Mouse (Mus musculus) liver, embryonic 13.5 days (tissue): Measurements from ENCODE around the gene Mybbp1a. TPM values are rescaled to one million over a fixed set of nuclear protein-coding genes. Genes with fewer than 3 reads are reported as not detected.

Experiments
- ATAC-seq: fragments of 200-750 bp; cut with Nextera tagmentation; 2 replicates; pipeline ENCODE4 v1.8.0; 2017; ENCODE audit warnings: low read depth, mild to moderate bottlenecking, moderate number of reproducible peaks, moderate library complexity
- DNase-seq: peaks from one replicate; pipeline ENCODE4 v3.0.0; 2022
- H3K27ac ChIP-seq: fragments of 300-500 bp; sonication (generic); 2 replicates; pipeline ENCODE4 v1.5.1; 2015; ENCODE audit warnings: moderate library complexity, mild to moderate bottlenecking, inconsistent platforms
- H3K27me3 ChIP-seq: fragments of 300-500 bp; sonication (generic); 2 replicates; pipeline ENCODE4 v1.6.1; 2015; ENCODE audit warnings: mild to moderate bottlenecking, inconsistent platforms
- H3K36me3 ChIP-seq: fragments of 300-500 bp; sonication (generic); 2 replicates; pipeline ENCODE4 v1.6.1; 2015; ENCODE audit warnings: mild to moderate bottlenecking, inconsistent platforms
- H3K4me1 ChIP-seq: fragments of 300-500 bp; sonication (generic); replicated peaks from 2 replicates; pipeline ENCODE4 v1.6.1; 2015; ENCODE audit warnings: inconsistent platforms
- H3K4me2 ChIP-seq: fragments of 300-500 bp; sonication (generic); 2 replicates; pipeline ENCODE4 v1.6.1; 2015; ENCODE audit warnings: inconsistent platforms, mild to moderate bottlenecking, moderate library complexity
- H3K4me3 ChIP-seq: fragments of 300-500 bp; sonication (generic); replicated peaks from 2 replicates; pipeline ENCODE4 v1.5.1; 2015; ENCODE audit warnings: mild to moderate bottlenecking, inconsistent platforms
- H3K9ac ChIP-seq: fragments of 300-500 bp; sonication (generic); 2 replicates; pipeline ENCODE4 v1.6.1; 2015; ENCODE audit warnings: mild to moderate bottlenecking, inconsistent platforms
- H3K9me3 ChIP-seq: fragments of 300-500 bp; sonication (generic); replicated peaks from 2 replicates; pipeline ENCODE4 v1.6.1; 2016; ENCODE audit warnings: inconsistent platforms
- WGBS: fragments of 180-500 bp; shearing (Covaris S2); methylation state at CpG from one replicate; pipeline ENCODE4 v1.1.7; 2015; ENCODE audit not compliant: insufficient replicate concordance; 5-methylcytosine and 5-hydroxymethylcytosine counted together
- polyA plus RNA-seq: library from polyadenylated mRNA; unstranded; fragments of >200 nt; fragmentation: Nextera tagmentation; extraction: Ambion mirVana; gene quantifications from 2 replicates; pipeline ENCODE4 v1.2.1, GENCODE M21; 2015

The Mybbp1a gene
- polyA plus RNA-seq, 1 experiment from 2014 or later, result 129 TPM

GRCm38 (mm10) chr11:72413601-72414190 is 27.5 kb upstream of the Mybbp1a start:
- no peaks in the 10 kb centered on the region for H3K36me3 ChIP-seq
- H3K9ac ChIP-seq, result no peak overlapping the region
- ATAC-seq (no peak), DNase-seq (no peak)
- H3K4me2 ChIP-seq, result no peak overlapping the region
- peaks cover 60% of the 10 kb centered on the region for H3K4me1 ChIP-seq
- no peak overlapping the region for H3K4me3 ChIP-seq
- H3K27me3 ChIP-seq, result peaks cover 45% of the 10 kb centered on the region
- H3K9me3 ChIP-seq, result no peaks in the 10 kb centered on the region
- no peak overlapping the region for H3K27ac ChIP-seq
- WGBS, result 54% methylated on average over 5 of the region's 5 CpGs

GRCm38 (mm10) chr11:72415155-72415554 is 26.0 kb upstream of the Mybbp1a start:
- no peak overlapping the region for H3K4me3 ChIP-seq

GRCm38 (mm10) chr11:72416666-72417065 is 24.5 kb upstream of the Mybbp1a start:
- Histone ChIP-seq H3K36me3 (no peaks in the 10 kb centered on the region), H3K4me3 (no peak overlapping the region), H3K4me1 (peaks cover 46% of the 10 kb centered on the region), H3K4me2 (no peak overlapping the region), H3K27me3 (peaks cover 25% of the 10 kb centered on the region), H3K9ac (no peak overlapping the region), H3K9me3 (no peaks in the 10 kb centered on the region), H3K27ac (no peak overlapping the region)
- DNase-seq (no peak), ATAC-seq (no peak)
- WGBS, result 59% methylated on average over 5 of the region's 5 CpGs

More at GRCm38 (mm10) chr11:72415155-72415554, 26.0 kb upstream of the Mybbp1a start:
- DNase-seq (peak; percentile 71), ATAC-seq (peak; percentile 81)
- H3K27me3 ChIP-seq, result peaks cover 37% of the 10 kb centered on the region
- no peaks in the 10 kb centered on the region for H3K9me3 ChIP-seq
- peaks cover 60% of the 10 kb centered on the region for H3K4me1 ChIP-seq
- no peak overlapping the region for H3K27ac ChIP-seq
- peak overlapping the region; percentile 33 for H3K4me2 ChIP-seq
- no peak overlapping the region; the same call in 1 of the 2 replicates for H3K9ac ChIP-seq
- WGBS, result 13% methylated on average over 8 of the region's 8 CpGs
- H3K36me3 ChIP-seq, result no peaks in the 10 kb centered on the region

- Histone ChIP-seq H3K4me1 (peaks cover 44% of the 10 kb centered on the region), H3K27ac (no peak overlapping the region), H3K9ac (no peak overlapping the region), H3K4me3 (no peak overlapping the region), H3K36me3 (no peaks in the 10 kb centered on the region), H3K9me3 (no peaks in the 10 kb centered on the region), H3K27me3 (peaks cover 18% of the 10 kb centered on the region), H3K4me2 (no peak overlapping the region)
- DNase-seq, result no peak
- 36% methylated on average over 4 of the region's 4 CpGs for WGBS
- ATAC-seq, result no peak
Measured at GRCm38 (mm10) chr11:72417376-72417775, 23.8 kb upstream of the Mybbp1a start.

GRCm38 (mm10) chr11:72418227-72418626 is 22.9 kb upstream of the Mybbp1a start:
- no peak overlapping the region for H3K27ac ChIP-seq
- H3K4me3 ChIP-seq, result no peak overlapping the region
- no peak overlapping the region for H3K9ac ChIP-seq
- ATAC-seq (no peak), DNase-seq (no peak)
- no peaks in the 10 kb centered on the region for H3K36me3 ChIP-seq
- H3K9me3 ChIP-seq, result no peaks in the 10 kb centered on the region
- 58% methylated on average over 8 of the region's 8 CpGs for WGBS
- H3K4me1 ChIP-seq, result peaks cover 43% of the 10 kb centered on the region
- peaks cover 11% of the 10 kb centered on the region; the same call in 1 of the 2 replicates for H3K27me3 ChIP-seq
- H3K4me2 ChIP-seq, result no peak overlapping the region

- Histone ChIP-seq H3K4me1 (peaks cover 35% of the 10 kb centered on the region), H3K4me2 (no peak overlapping the region), H3K27ac (no peak overlapping the region), H3K4me3 (no peak overlapping the region), H3K27me3 (peaks cover 5% of the 10 kb centered on the region; the same call in 1 of the 2 replicates), H3K9me3 (no peaks in the 10 kb centered on the region), H3K9ac (no peak overlapping the region), H3K36me3 (no peaks in the 10 kb centered on the region)
- 64% methylated on average over 6 of the region's 6 CpGs for WGBS
- DNase-seq (no peak), ATAC-seq (no peak)
Measured at GRCm38 (mm10) chr11:72419006-72419405, 22.1 kb upstream of the Mybbp1a start.

GRCm38 (mm10) chr11:72420460-72421122 is 20.6 kb upstream of the Mybbp1a start:
- no peak overlapping the region for H3K9ac ChIP-seq
- H3K9me3 ChIP-seq, result no peaks in the 10 kb centered on the region
- H3K4me3 ChIP-seq, result no peak overlapping the region
- no peaks in the 10 kb centered on the region for H3K36me3 ChIP-seq
- peaks cover 19% of the 10 kb centered on the region for H3K4me1 ChIP-seq
- DNase-seq (no peak), ATAC-seq (no peak)
- no peaks in the 10 kb centered on the region for H3K27me3 ChIP-seq
- H3K4me2 ChIP-seq, result no peak overlapping the region
- 68% methylated on average over 6 of the region's 6 CpGs for WGBS
- no peak overlapping the region for H3K27ac ChIP-seq

- WGBS, result 55% methylated on average over 11 of the region's 11 CpGs
- DNase-seq, result no peak
- Histone ChIP-seq H3K9me3 (no peaks in the 10 kb centered on the region), H3K4me1 (peaks cover 8% of the 10 kb centered on the region), H3K27me3 (no peaks in the 10 kb centered on the region), H3K36me3 (no peaks in the 10 kb centered on the region), H3K9ac (no peak overlapping the region), H3K4me3 (no peak overlapping the region), H3K27ac (no peak overlapping the region), H3K4me2 (no peak overlapping the region)
- no peak for ATAC-seq
Measured at GRCm38 (mm10) chr11:72421518-72422278, 19.5 kb upstream of the Mybbp1a start.

- no peaks in the 10 kb centered on the region for H3K36me3 ChIP-seq
- WGBS, result 55% methylated on average over 4 of the region's 4 CpGs
- no peaks in the 10 kb centered on the region for H3K27me3 ChIP-seq
- H3K4me1 ChIP-seq, result peaks cover under 1% of the 10 kb centered on the region; the same call in 1 of the 2 replicates
- no peak overlapping the region for H3K27ac ChIP-seq
- H3K4me3 ChIP-seq, result no peak overlapping the region
- H3K4me2 ChIP-seq, result no peak overlapping the region
- no peak overlapping the region for H3K9ac ChIP-seq
- ATAC-seq, result no peak
- H3K9me3 ChIP-seq, result no peaks in the 10 kb centered on the region
- no peak for DNase-seq
Measured at GRCm38 (mm10) chr11:72423686-72424085, 17.5 kb upstream of the Mybbp1a start.

- ATAC-seq (no peak), DNase-seq (no peak)
- Histone ChIP-seq H3K9me3 (no peaks in the 10 kb centered on the region), H3K4me1 (peaks cover 7% of the 10 kb centered on the region), H3K4me2 (no peak overlapping the region), H3K27ac (no peak overlapping the region), H3K27me3 (no peaks in the 10 kb centered on the region), H3K36me3 (no peaks in the 10 kb centered on the region), H3K9ac (no peak overlapping the region), H3K4me3 (no peak overlapping the region)
Measured at GRCm38 (mm10) chr11:72425201-72425600, 16.0 kb upstream of the Mybbp1a start.

- Histone ChIP-seq H3K4me1 (peaks cover 7% of the 10 kb centered on the region), H3K36me3 (no peaks in the 10 kb centered on the region), H3K9ac (no peak overlapping the region), H3K4me3 (no peak overlapping the region), H3K4me2 (no peak overlapping the region), H3K9me3 (no peaks in the 10 kb centered on the region), H3K27ac (no peak overlapping the region), H3K27me3 (no peaks in the 10 kb centered on the region)
- no peak for DNase-seq
- no peak for ATAC-seq
Measured at GRCm38 (mm10) chr11:72426884-72427283, 14.3 kb upstream of the Mybbp1a start.
